Mouse (Mus musculus): ENCODE data around the gene H2-M10.6.
"Not testable (repeated sequence)": the region's sequence is repeated elsewhere in the genome, so short reads cannot be mapped to it uniquely, and the experiment has no call there.

DNA sequence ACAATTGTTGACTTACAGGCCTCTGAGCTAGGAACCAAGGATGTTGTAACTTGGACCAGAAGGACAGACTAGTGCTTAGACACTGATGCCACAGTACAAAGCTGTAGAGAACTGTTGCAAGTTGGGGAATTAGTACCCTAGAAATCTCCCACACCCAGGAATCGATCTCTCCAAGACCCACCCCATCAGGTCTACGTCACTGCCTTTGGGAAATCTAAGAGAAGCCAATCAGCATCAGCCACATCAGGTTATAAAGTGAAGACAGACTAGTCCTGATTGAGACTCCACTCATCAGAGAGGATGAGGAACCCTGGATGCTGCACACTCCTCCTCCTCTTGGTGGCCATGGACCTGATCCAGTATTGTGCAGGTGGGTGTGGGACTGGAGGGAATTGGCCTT lies 39.4 kb upstream of the H2-M10.6 start, which contains the start of gene H2-M10.5:
- not testable (repeated sequence) for TF ChIP-seq GATA1 (IDR thresholded peaks at IDR 0.05; ENCODE audit: borderline replicate concordance, low read length); FLI1 (IDR thresholded peaks at IDR 0.05; ENCODE audit: low read length)

Data from megakaryocyte, embryonic 14.5 days (primary cell).